Mouse (Mus musculus) MEL (cell line): ENCODE results near the gene Fmo4. TPM values are rescaled to one million over a fixed set of nuclear protein-coding genes. Genes with fewer than 3 reads are reported as not detected.

Source experiments
- DNase-seq: peaks from one replicate; pipeline ENCODE4 v3.0.0; 2011; ENCODE audit warnings: low read depth, low spot score
- H3K27ac ChIP-seq: 2 replicates; pipeline ENCODE4 v1.5.1; 2012; ENCODE audit warnings: low read depth, mild to moderate bottlenecking, control low read depth, low read length, moderate library complexity; ENCODE audit not compliant: control insufficient read depth
- H3K27me3 ChIP-seq, 2 experiments: fragments of 150-350 bp in 1 of 2; sonication (generic) in 1 of 2; 2 replicates each; pipeline ENCODE4 v1.6.1; 2012; ENCODE audit warnings: low read length in 2 of 2, mild to moderate bottlenecking in 2 of 2, improper control_type of control experiment in 1 of 2, moderate library complexity in 1 of 2; ENCODE audit not compliant: insufficient read depth in 2 of 2, control insufficient read depth in 1 of 2
- H3K36me3 ChIP-seq, 2 experiments: 2 replicates each; pipeline ENCODE4 v1.6.1; 2012 to 2014; ENCODE audit warnings: low read length in 2 of 2, improper control_type of control experiment in 1 of 2, inconsistent platforms in 1 of 2, mild to moderate bottlenecking in 1 of 2; ENCODE audit not compliant: insufficient read depth in 2 of 2, control insufficient read depth in 1 of 2
- H3K4me1 ChIP-seq, 2 experiments: fragments of 150-350 bp in 1 of 2; sonication (generic) in 1 of 2; 2 replicates each; pipeline ENCODE4 v1.6.1; 2012; ENCODE audit warnings: low read length in 2 of 2, improper control_type of control experiment in 1 of 2, mild to moderate bottlenecking in 1 of 2; ENCODE audit not compliant: insufficient read depth in 2 of 2, control insufficient read depth in 1 of 2
- H3K4me3 ChIP-seq, 2 experiments: fragments of 150-350 bp in 1 of 2; sonication (generic) in 1 of 2; 2 replicates each; pipeline ENCODE4 v1.5.1; 2012; ENCODE audit warnings: low read depth in 2 of 2, low read length in 2 of 2, mild to moderate bottlenecking in 2 of 2, moderate library complexity in 2 of 2, control low read depth in 1 of 2, improper control_type of control experiment in 1 of 2; ENCODE audit not compliant: control insufficient read depth in 1 of 2, insufficient read depth in 1 of 2
- H3K79me2 ChIP-seq: 2 replicates; pipeline ENCODE4 v1.6.1; 2012; ENCODE audit warnings: mild to moderate bottlenecking, low read length, moderate library complexity; ENCODE audit not compliant: control insufficient read depth, poor library complexity, insufficient read depth
- H3K9ac ChIP-seq: 2 replicates; pipeline ENCODE4 v1.6.1; 2012; ENCODE audit warnings: low read depth, mild to moderate bottlenecking, control low read depth, low read length, moderate library complexity; ENCODE audit not compliant: control insufficient read depth, poor library complexity, severe bottlenecking
- H3K9me3 ChIP-seq: fragments of 150-350 bp; sonication (generic); replicated peaks from 2 replicates; pipeline ENCODE4 v1.6.1; 2012; ENCODE audit warnings: mild to moderate bottlenecking, low read length, improper control_type of control experiment, moderate library complexity; ENCODE audit not compliant: insufficient read depth
- BHLHE40 ChIP-seq: IDR thresholded peaks from 2 replicates; pipeline ENCODE4 v1.6.1; 2012; ENCODE audit warnings: low read depth, mild to moderate bottlenecking, inconsistent platforms, low read length, improper control_type of control experiment, borderline replicate concordance
- CHD2 ChIP-seq: IDR thresholded peaks from 2 replicates; pipeline ENCODE4 v1.6.1; 2011; ENCODE audit warnings: low read length, improper control_type of control experiment
- CTCF ChIP-seq, 3 experiments: IDR thresholded peaks in 2 of 3; conservative IDR thresholded peaks in 1 of 3; 2 replicates each; pipeline ENCODE4 v1.5.1; 2011 to 2012; ENCODE audit warnings: low read length in 3 of 3, low read depth in 2 of 3, mild to moderate bottlenecking in 2 of 3, improper control_type of control experiment in 1 of 3, inconsistent platforms in 1 of 3, mixed read lengths in 1 of 3, moderate library complexity in 1 of 3; ENCODE audit not compliant: control insufficient read depth in 1 of 3, insufficient read depth in 1 of 3, poor library complexity in 1 of 3, severe bottlenecking in 1 of 3
- E2F4 ChIP-seq: IDR thresholded peaks from 2 replicates; pipeline ENCODE4 v1.6.1; 2011; ENCODE audit warnings: low read depth, low read length, improper control_type of control experiment, borderline replicate concordance
- HCFC1 ChIP-seq: IDR thresholded peaks from 2 replicates; pipeline ENCODE4 v1.6.1; 2012; ENCODE audit warnings: low read depth, mild to moderate bottlenecking, inconsistent platforms, low read length, improper control_type of control experiment, moderate library complexity
- JUND ChIP-seq: IDR thresholded peaks from 2 replicates; pipeline ENCODE4 v1.6.1; 2011; ENCODE audit warnings: low read depth, mild to moderate bottlenecking, improper control_type of control experiment, low read length
- MAFK ChIP-seq: IDR thresholded peaks from 2 replicates; pipeline ENCODE4 v1.6.1; 2011; ENCODE audit warnings: low read depth, mild to moderate bottlenecking, low read length, improper control_type of control experiment, borderline replicate concordance
- MAX ChIP-seq: IDR thresholded peaks from 2 replicates; pipeline ENCODE4 v1.6.1; 2011; ENCODE audit warnings: low read length, improper control_type of control experiment
- MAZ ChIP-seq: IDR thresholded peaks from 2 replicates; pipeline ENCODE4 v1.6.1; 2012; ENCODE audit warnings: low read depth, mild to moderate bottlenecking, inconsistent platforms, low read length, improper control_type of control experiment
- MXI1 ChIP-seq: IDR thresholded peaks from 2 replicates; pipeline ENCODE4 v1.6.1; 2011; ENCODE audit warnings: mild to moderate bottlenecking, low read depth, low read length, improper control_type of control experiment
- NELFE ChIP-seq: IDR thresholded peaks from 2 replicates; pipeline ENCODE4 v1.6.1; 2011; ENCODE audit warnings: low read depth, low read length, improper control_type of control experiment
- NRF1 ChIP-seq: IDR thresholded peaks from 2 replicates; pipeline ENCODE4 v1.6.1; 2014; ENCODE audit warnings: low read depth, mild to moderate bottlenecking, inconsistent platforms, low read length, improper control_type of control experiment, moderate library complexity; ENCODE audit not compliant: poor library complexity, insufficient read depth, severe bottlenecking
- POLR2AphosphoS5 ChIP-seq: IDR thresholded peaks from 2 replicates; pipeline ENCODE4 v1.6.1; 2012; ENCODE audit warnings: low read depth, borderline replicate concordance, mild to moderate bottlenecking, inconsistent platforms, low read length, moderate library complexity, mixed read lengths
- SIN3A ChIP-seq: IDR thresholded peaks from 2 replicates; pipeline ENCODE4 v1.6.1; 2012; ENCODE audit warnings: low read length, improper control_type of control experiment, inconsistent platforms
- TBP ChIP-seq: IDR thresholded peaks from 2 replicates; pipeline ENCODE4 v1.8.0; 2011; ENCODE audit warnings: low read depth, low read length, improper control_type of control experiment
- TCF12 ChIP-seq: IDR thresholded peaks from 2 replicates; pipeline ENCODE4 v1.6.1; 2014; ENCODE audit warnings: low read depth, mild to moderate bottlenecking, inconsistent platforms, low read length, improper control_type of control experiment, moderate library complexity
- USF1 ChIP-seq: IDR thresholded peaks from 2 replicates; pipeline ENCODE4 v1.6.1; 2014; ENCODE audit warnings: low read depth, mild to moderate bottlenecking, inconsistent platforms, low read length, improper control_type of control experiment, moderate library complexity
- USF2 ChIP-seq, 2 experiments: IDR thresholded peaks; 2 replicates each; pipeline ENCODE4 v1.6.1; 2011 to 2012; ENCODE audit warnings: improper control_type of control experiment in 2 of 2, low read length in 2 of 2, borderline replicate concordance in 1 of 2, inconsistent platforms in 1 of 2, low read depth in 1 of 2, mild to moderate bottlenecking in 1 of 2; ENCODE audit not compliant: insufficient read depth in 1 of 2
- ZC3H11A ChIP-seq: IDR thresholded peaks from 2 replicates; pipeline ENCODE4 v1.6.1; 2012; ENCODE audit warnings: low read depth, mild to moderate bottlenecking, inconsistent platforms, low read length, improper control_type of control experiment
- ZKSCAN1 ChIP-seq: IDR thresholded peaks from 2 replicates; pipeline ENCODE4 v1.6.1; 2012; ENCODE audit warnings: low read depth, mild to moderate bottlenecking, inconsistent platforms, low read length, improper control_type of control experiment, moderate library complexity
- ZMIZ1 ChIP-seq: IDR thresholded peaks from 2 replicates; pipeline ENCODE4 v1.6.1; 2012; ENCODE audit warnings: low read depth, mild to moderate bottlenecking, inconsistent platforms, low read length, improper control_type of control experiment, moderate library complexity
- ZNF384 ChIP-seq: IDR thresholded peaks from 2 replicates; pipeline ENCODE4 v1.6.1; 2012; ENCODE audit warnings: low read depth, mild to moderate bottlenecking, inconsistent platforms, low read length, improper control_type of control experiment
- polyA plus RNA-seq, 2 experiments: library from polyadenylated mRNA; stranded (reverse) in 1 of 2; unstranded in 1 of 2; fragments of >175 nt in 1 of 2; fragments of >200 nt in 1 of 2; gene quantifications; 2 replicates each; pipeline versions ENCODE4 v1.2.1 to v1.2.4; 2012; ENCODE audit warnings: low replicate concordance in 2 of 2, low read depth in 1 of 2; ENCODE audit not compliant: insufficient read length in 2 of 2, insufficient read depth in 1 of 2, missing spikeins in 1 of 2
- total RNA-seq: library from RNA; depleted of rRNA; stranded (reverse); fragments of 300-350 nt; gene quantifications from 2 replicates; pipeline ENCODE4 v1.2.3, GENCODE M21; 2012

Fmo4 gene
- total and polyA plus RNA-seq, 3 experiments, result not detected

DNA sequence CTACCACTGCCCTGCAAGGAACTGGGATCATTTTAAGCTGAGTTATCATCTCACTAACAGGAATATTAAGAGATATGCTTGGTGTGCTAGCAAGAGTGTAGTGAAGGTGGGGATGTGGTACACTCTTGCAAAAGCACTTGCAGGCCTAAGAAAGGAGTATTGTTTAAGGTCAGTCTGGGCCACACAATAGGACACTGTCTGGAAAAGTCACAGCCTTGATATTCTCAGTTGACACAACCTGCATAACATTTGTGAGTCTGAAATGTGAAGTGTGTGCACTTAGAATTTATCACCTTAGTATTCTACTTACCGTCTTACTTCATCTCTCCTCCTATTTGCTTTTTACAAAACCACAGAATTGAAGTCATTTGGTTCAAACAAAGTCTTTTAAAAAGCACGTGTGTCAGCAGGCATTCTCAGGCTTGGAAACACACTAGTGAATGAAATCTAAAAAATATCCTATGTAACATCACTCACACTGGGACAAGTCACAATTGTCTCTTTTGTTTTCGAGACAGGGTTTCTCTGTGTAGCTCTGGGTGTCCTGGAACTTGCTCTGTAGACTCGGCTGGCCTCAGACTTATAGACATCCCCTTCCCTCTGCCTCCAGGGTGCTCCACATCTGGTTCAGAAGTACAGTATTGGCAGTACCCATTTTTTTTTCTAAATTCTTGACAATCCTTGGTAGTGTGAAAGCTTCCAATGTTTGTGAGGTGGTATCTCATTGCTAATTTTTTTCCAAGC lies 42.0 kb downstream of the Fmo4 start:
- no peaks in the 10 kb centered on the region for H3K79me2 ChIP-seq
- no peak overlapping the region for H3K4me3 ChIP-seq
- TF ChIP-seq ZNF384 (no peak), TBP (no peak), CHD2 (no peak), CTCF (IDR thresholded peaks at IDR 0.05 in 2 of 3, conservative IDR thresholded peaks at IDR 0.05 in 1 of 3; ENCODE audit: control insufficient read depth in 1 of 3, insufficient read depth in 1 of 3, low read depth in 2 of 3, low read length in 3 of 3, poor library complexity in 1 of 3, severe bottlenecking in 1 of 3) (no peak), ZKSCAN1 (no peak), NELFE (no peak), MAFK (no peak), MAZ (no peak), MAX (no peak), USF1 (no peak), POLR2AphosphoS5 (no peak), USF2 (IDR thresholded peaks at IDR 0.05; ENCODE audit: borderline replicate concordance in 1 of 2, insufficient read depth in 1 of 2, low read depth in 1 of 2, low read length in 2 of 2) (no peak), TCF12 (no peak), ZMIZ1 (no peak), BHLHE40 (no peak), E2F4 (no peak), ZC3H11A (no peak), JUND (no peak), HCFC1 (no peak), SIN3A (no peak)
- TF ChIP-seq, all 39 proteins: peak for 0
- Histone ChIP-seq H3K27ac (no peak overlapping the region), H3K4me1 (no peaks in the 10 kb centered on the region), H3K36me3 (no peaks in the 10 kb centered on the region), H3K9ac (no peak overlapping the region), H3K9me3 (no peaks in the 10 kb centered on the region), H3K27me3 (no peaks in the 10 kb centered on the region; a peak in 1 of 4 replicates)
- DNase-seq, result no peak

DNA sequence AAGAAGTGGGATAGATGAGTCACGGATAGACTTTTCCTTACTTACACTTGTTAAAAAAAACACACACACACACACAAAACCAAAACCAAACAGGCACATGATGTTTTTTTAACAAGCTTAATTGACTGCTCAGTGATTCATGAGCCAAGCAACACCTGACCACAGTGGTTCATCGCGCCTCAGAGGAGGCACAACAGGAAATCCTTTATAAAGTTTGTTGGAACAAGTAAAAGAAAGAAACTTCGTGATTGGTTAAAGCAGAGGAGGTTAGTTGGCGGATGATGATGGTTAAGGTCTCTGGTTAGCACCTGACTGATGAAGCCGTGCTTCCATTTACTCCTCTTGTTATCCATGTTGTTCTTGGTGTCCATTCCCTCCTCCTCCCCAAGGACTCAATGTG lies 61.8 kb downstream of the Fmo4 start:
- no peaks in the 10 kb centered on the region for H3K9me3 ChIP-seq

More for the DNA sequence above, 61.8 kb downstream of the Fmo4 start:
- no peak for DNase-seq
- Histone ChIP-seq H3K9ac (no peak overlapping the region), H3K4me1 (no peaks in the 10 kb centered on the region), H3K79me2 (no peaks in the 10 kb centered on the region), H3K27ac (no peak overlapping the region), H3K27me3 (no peaks in the 10 kb centered on the region; a peak in 2 of 4 replicates), H3K36me3 (no peaks in the 10 kb centered on the region), H3K4me3 (no peak overlapping the region)
- TF ChIP-seq MXI1 (no peak), NRF1 (no peak), SIN3A (no peak)
